Mouse (Mus musculus) G1E (cell line): ENCODE measurements around the gene Stat4.

Source experiments
- CTCF ChIP-seq: IDR thresholded peaks from 2 replicates; pipeline ENCODE4 v1.5.1; 2012; ENCODE audit warnings: low read depth, low read length, inconsistent platforms, mixed read lengths
- TAL1 ChIP-seq: conservative IDR thresholded peaks from 2 replicates; pipeline ENCODE4 v1.6.1; 2012; ENCODE audit warnings: low read depth, low read length, inconsistent platforms, mixed read lengths

- TF ChIP-seq CTCF (peak; percentile 82), TAL1 (no peak)
Observed at GRCm38 (mm10) chr1:52004096-52004495, 17.1 kb downstream of the Stat4 start.
